Mouse (Mus musculus): ENCODE measurements around the gene Lrrc51. TPM values are rescaled to one million over a fixed set of nuclear protein-coding genes. Genes with fewer than 3 reads are reported as not detected.

Lrrc51 gene
- 3.9 and 5.6 TPM in 2 replicates for total RNA-seq (2012; rRNA removed)
- 5.2 and 6.6 TPM in 2 replicates for total RNA-seq (2014; rRNA removed)
- polyA plus RNA-seq (2012; ENCODE audit: insufficient read length, low read depth), result 3.2 and 4.9 TPM in 2 replicates

DNA sequence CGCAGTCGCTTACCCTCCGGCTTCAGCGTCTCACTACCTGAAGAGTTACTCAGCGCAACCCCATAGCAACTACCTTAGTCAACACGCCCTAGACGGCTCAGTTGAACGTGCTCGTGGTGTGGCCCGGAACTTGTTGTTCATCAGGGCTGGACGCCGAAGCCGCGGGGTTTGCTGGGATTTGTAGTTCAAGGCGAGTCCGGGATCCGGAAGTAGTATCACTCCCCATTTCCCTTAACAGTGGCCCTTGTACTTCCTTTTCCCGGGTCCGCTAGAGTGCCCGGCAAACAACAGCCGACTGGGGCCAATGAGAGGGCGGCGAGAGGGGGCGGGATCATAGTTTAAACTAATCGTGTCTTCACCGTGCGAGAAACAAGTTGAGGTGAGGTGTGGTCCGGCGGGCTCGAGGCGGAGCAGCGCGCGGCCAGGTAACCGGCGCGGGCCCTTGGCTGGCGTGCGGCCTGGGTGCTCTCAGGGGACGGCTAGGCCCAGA, at the start of gene Lrrc51, which contains the start of gene Numa1:
TSS of gene Lrrc51 (minus strand) at position 145 of the 490 bp plus-strand sequence.
TSS of gene Numa1 (plus strand) at position 361 of the 490 bp plus-strand sequence.
- dilution Hi-C loops (cut with MboI; ENCODE audit: extremely low pct_ligation_motif_present, extremely low pct_unique_long_range_greater_than_20kb, low sequenced_read_pairs), result no loop called here
- peaks cover 5 to 30% of the 10 kb centered on the region in 2 experiments for H3K4me1 ChIP-seq (ENCODE audit: control insufficient read depth in 1 of 2, insufficient read depth in 2 of 2)

GRCm38 (mm10) chr7:101982735-101983134, 49.0 kb upstream of the Lrrc51 start:
- dilution Hi-C loops (cut with MboI; ENCODE audit: extremely low pct_ligation_motif_present, extremely low pct_unique_long_range_greater_than_20kb, low sequenced_read_pairs), result no loop called here

More for the DNA sequence above, at the start of gene Lrrc51, which contains the start of gene Numa1:
- in situ Hi-C loops (cut with MboI; ENCODE audit: low pct_ligation_motif_present, low pct_unique_long_range_greater_than_20kb, low sequenced_read_pairs), result no loop called here
- Histone ChIP-seq H3K36me3 (replicated peaks in 1 of 2; ENCODE audit: control insufficient read depth in 1 of 2, insufficient read depth in 1 of 2, low read length in 1 of 2) (peaks cover 0 to 21% of the 10 kb centered on the region in 2 experiments), H3K27me3 (replicated peaks) (no peaks in the 10 kb centered on the region), H3K79me2 (replicated peaks; ENCODE audit: control insufficient read depth, extremely low read depth, insufficient read depth, poor library complexity, severe bottlenecking) (peaks cover 30% of the 10 kb centered on the region), H3K9me3 (replicated peaks; ENCODE audit: low read length) (no peaks in the 10 kb centered on the region), H3K4me2 (ENCODE audit: insufficient read depth, low read depth, poor library complexity, severe bottlenecking) (peak within 1 kb of the TSS; percentile 81), H3K4me3 (replicated peaks in 1 of 3; ENCODE audit: low read depth in 2 of 3, low read length in 2 of 3, poor library complexity in 1 of 3) (peak within 1 kb of the TSS; percentile 70 to 88 (median 81)), H3K9ac (ENCODE audit: insufficient read depth, low read depth) (peak within 1 kb of the TSS; percentile 95), H3K27ac (ENCODE audit: insufficient read depth, low read depth) (peak within 1 kb of the TSS; percentile 12; the same call in 1 of the 2 replicates)
- TF ChIP-seq CHD1 (IDR thresholded peaks at IDR 0.05; ENCODE audit: low read depth, low read length) (no peak), NRF1 (IDR thresholded peaks at IDR 0.05; ENCODE audit: low read depth, low read length) (peak; percentile 55; the same call in 1 of the 2 replicates), GABPA (IDR thresholded peaks at IDR 0.05; ENCODE audit: insufficient replicate concordance, low read depth, low read length) (peak; percentile 83; the same call in 1 of the 2 replicates), TBP (conservative IDR thresholded peaks at IDR 0.05; ENCODE audit: low read depth, low read length) (peak; percentile 85), ZMIZ1 (IDR thresholded peaks at IDR 0.05; ENCODE audit: low read depth, low read length) (peak; percentile 95), ELF1 (IDR thresholded peaks at IDR 0.05; ENCODE audit: low read depth, low read length) (peak; percentile 99), SIN3A (IDR thresholded peaks at IDR 0.05; ENCODE audit: low read length) (peak; percentile 99), ZC3H11A (IDR thresholded peaks at IDR 0.05; ENCODE audit: low read depth, low read length) (no peak), UBTF (IDR thresholded peaks at IDR 0.05; ENCODE audit: low read depth, low read length) (no peak; the same call in 1 of the 2 replicates), IRF4 (IDR thresholded peaks at IDR 0.05; ENCODE audit: low read depth, low read length) (peak; percentile 87; the same call in 1 of the 2 replicates), MAFK (IDR thresholded peaks at IDR 0.05; ENCODE audit: insufficient replicate concordance, low read length) (no peak), MEF2A (IDR thresholded peaks at IDR 0.05; ENCODE audit: borderline replicate concordance, low read depth, low read length) (peak; percentile 72), ZKSCAN1 (IDR thresholded peaks at IDR 0.05; ENCODE audit: borderline replicate concordance, low read depth, low read length) (no peak), RCOR1 (conservative IDR thresholded peaks at IDR 0.05; ENCODE audit: low read depth, low read length) (no peak; the same call in 1 of the 2 replicates), CTCF (conservative IDR thresholded peaks at IDR 0.05 in 1 of 2, IDR thresholded peaks at IDR 0.05 in 1 of 2; ENCODE audit: low read depth in 2 of 2, low read length in 2 of 2) (no peak), E2F4 (IDR thresholded peaks at IDR 0.05; ENCODE audit: insufficient replicate concordance, low read depth, low read length) (peak; percentile 94), ZNF384 (IDR thresholded peaks at IDR 0.05; ENCODE audit: low read depth, low read length) (0 out of 2 replicates have a peak, but pooled peaks have one; percentile 19), MAZ (IDR thresholded peaks at IDR 0.05; ENCODE audit: low read depth, low read length) (no peak), POLR2AphosphoS2 (IDR thresholded peaks at IDR 0.05; ENCODE audit: low read depth, low read length) (peak; percentile 87; the same call in 1 of the 2 replicates), JUND (conservative IDR thresholded peaks at IDR 0.05; ENCODE audit: low read depth, low read length) (no peak), EP300 (IDR thresholded peaks at IDR 0.05; ENCODE audit: low read length) (no peak), HCFC1 (IDR thresholded peaks at IDR 0.05; ENCODE audit: low read depth, low read length) (peak; percentile 99), BHLHE40 (IDR thresholded peaks at IDR 0.05; ENCODE audit: low read depth, low read length) (peak; percentile 93), NELFE (IDR thresholded peaks at IDR 0.05; ENCODE audit: low read depth, low read length) (peak; percentile 92), SMC3 (IDR thresholded peaks at IDR 0.05; ENCODE audit: low read depth, low read length) (no peak), ETS1 (conservative IDR thresholded peaks at IDR 0.05; ENCODE audit: low read depth, low read length) (peak; percentile 38; the same call in 1 of the 2 replicates), KAT2A (IDR thresholded peaks at IDR 0.05; ENCODE audit: insufficient replicate concordance, low read length) (peak; percentile 99), MAX (IDR thresholded peaks at IDR 0.05; ENCODE audit: low read length) (peak; percentile 91), TCF12 (IDR thresholded peaks at IDR 0.05; ENCODE audit: low read depth, low read length) (peak; percentile 77), MXI1 (IDR thresholded peaks at IDR 0.05; ENCODE audit: low read depth, low read length) (peak; percentile 99), USF1 (IDR thresholded peaks at IDR 0.05; ENCODE audit: low read depth, low read length) (no peak; the same call in 1 of the 2 replicates), PAX5 (IDR thresholded peaks at IDR 0.05; ENCODE audit: low read length) (no peak), RAD21 (IDR thresholded peaks at IDR 0.05; ENCODE audit: low read depth, low read length) (no peak), JUN (IDR thresholded peaks at IDR 0.05; ENCODE audit: insufficient read depth, low read depth, low read length) (no peak), MYC (IDR thresholded peaks at IDR 0.05; ENCODE audit: low read depth, low read length) (peak; percentile 95), POLR2A (IDR thresholded peaks at IDR 0.05; ENCODE audit: low read depth, low read length) (peak; percentile 90), USF2 (conservative IDR thresholded peaks at IDR 0.05; ENCODE audit: low read depth, low read length) (no peak), CHD2 (IDR thresholded peaks at IDR 0.05; ENCODE audit: low read length) (peak; percentile 91)
- peak; percentile 99 for DNase-seq (ENCODE audit: extremely low read depth)

More at GRCm38 (mm10) chr7:101982735-101983134, 49.0 kb upstream of the Lrrc51 start:
- TF ChIP-seq POLR2A (IDR thresholded peaks at IDR 0.05; ENCODE audit: low read depth, low read length) (no peak), KAT2A (IDR thresholded peaks at IDR 0.05; ENCODE audit: insufficient replicate concordance, low read length) (no peak), RAD21 (IDR thresholded peaks at IDR 0.05; ENCODE audit: low read depth, low read length) (no peak), GABPA (IDR thresholded peaks at IDR 0.05; ENCODE audit: insufficient replicate concordance, low read depth, low read length) (no peak), ZC3H11A (IDR thresholded peaks at IDR 0.05; ENCODE audit: low read depth, low read length) (no peak)
- no peak overlapping the region for H3K4me3 ChIP-seq (replicated peaks in 1 of 3; ENCODE audit: low read depth in 2 of 3, low read length in 2 of 3, poor library complexity in 1 of 3)
- H3K36me3 ChIP-seq (replicated peaks in 1 of 2; ENCODE audit: control insufficient read depth in 1 of 2, insufficient read depth in 1 of 2, low read length in 1 of 2), result peaks cover 17 to 74% of the 10 kb centered on the region in 2 experiments
- no peaks in the 10 kb centered on the region for H3K27me3 ChIP-seq (replicated peaks)
- no peak overlapping the region for H3K27ac ChIP-seq (ENCODE audit: insufficient read depth, low read depth)
- H3K4me1 ChIP-seq (ENCODE audit: control insufficient read depth in 1 of 2, insufficient read depth in 2 of 2), result peaks cover 0 to 4% of the 10 kb centered on the region in 2 experiments; a peak in 1 of 4 replicates
- H3K9ac ChIP-seq (ENCODE audit: insufficient read depth, low read depth), result no peak overlapping the region
- no peaks in the 10 kb centered on the region; the same call in 1 of the 2 replicates for H3K79me2 ChIP-seq (replicated peaks; ENCODE audit: control insufficient read depth, extremely low read depth, insufficient read depth, poor library complexity, severe bottlenecking)
- DNase-seq (ENCODE audit: extremely low read depth), result no peak
- in situ Hi-C loops (cut with MboI; ENCODE audit: low pct_ligation_motif_present, low pct_unique_long_range_greater_than_20kb, low sequenced_read_pairs), result no loop called here
- no peak overlapping the region for H3K4me2 ChIP-seq (ENCODE audit: insufficient read depth, low read depth, poor library complexity, severe bottlenecking)
- no peaks in the 10 kb centered on the region for H3K9me3 ChIP-seq (replicated peaks; ENCODE audit: low read length)

All from CH12.LX (cell line).